Mouse (Mus musculus) splenic B cell, adult 2 months (primary cell): ENCODE data around the gene Ercc2.

Experiments used
- DNase-seq: peaks from one replicate; pipeline ENCODE4 v3.0.0-alpha.2; 2011; ENCODE audit warnings: low read depth, low spot score
- H3K27me3 ChIP-seq: 2 replicates; pipeline ENCODE4 v1.6.1; 2012; ENCODE audit warnings: mild to moderate bottlenecking, low read length, moderate library complexity, mixed read lengths; ENCODE audit not compliant: control insufficient read depth, poor library complexity, insufficient read depth, severe bottlenecking
- H3K36me3 ChIP-seq: 2 replicates; pipeline ENCODE4 v1.6.1; 2012; ENCODE audit warnings: mild to moderate bottlenecking, low read length, moderate library complexity, mixed read lengths; ENCODE audit not compliant: control insufficient read depth, poor library complexity, insufficient read depth, severe bottlenecking

Gene Ercc2

GRCm38 (mm10) chr7:19350221-19350620 lies 31.6 kb upstream of the Ercc2 start:
- Histone ChIP-seq H3K27me3 (no peaks in the 10 kb centered on the region), H3K36me3 (peaks cover 4% of the 10 kb centered on the region)
- DNase-seq, result no peak

GRCm38 (mm10) chr7:19354991-19355390 lies 26.8 kb upstream of the Ercc2 start:
- H3K36me3 ChIP-seq, result peaks cover 3% of the 10 kb centered on the region
- H3K27me3 ChIP-seq, result no peaks in the 10 kb centered on the region
- no peak for DNase-seq

DNA sequence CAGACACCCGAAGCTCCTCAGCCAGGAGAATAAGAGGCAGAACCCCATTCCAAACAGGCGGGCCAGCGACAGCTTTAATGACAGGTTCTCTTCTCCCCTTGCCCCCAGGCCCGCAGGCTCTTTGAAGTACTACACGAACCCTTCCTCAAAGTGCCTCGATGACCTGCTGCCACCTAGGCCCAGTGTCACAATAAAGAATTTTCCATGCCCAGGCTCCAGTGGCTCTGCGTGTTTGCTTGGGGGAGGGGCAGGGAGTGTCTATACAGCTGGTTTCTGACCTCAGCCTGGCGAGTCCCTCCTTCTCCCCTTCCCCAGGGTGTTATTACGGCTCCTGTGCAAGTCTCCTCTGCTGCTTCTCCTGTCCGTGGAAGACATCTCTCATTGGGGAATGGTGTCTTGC lies 25.5 kb upstream of the Ercc2 start:
- no peaks in the 10 kb centered on the region for H3K27me3 ChIP-seq
- no peak for DNase-seq
- peaks cover 2% of the 10 kb centered on the region for H3K36me3 ChIP-seq

DNA sequence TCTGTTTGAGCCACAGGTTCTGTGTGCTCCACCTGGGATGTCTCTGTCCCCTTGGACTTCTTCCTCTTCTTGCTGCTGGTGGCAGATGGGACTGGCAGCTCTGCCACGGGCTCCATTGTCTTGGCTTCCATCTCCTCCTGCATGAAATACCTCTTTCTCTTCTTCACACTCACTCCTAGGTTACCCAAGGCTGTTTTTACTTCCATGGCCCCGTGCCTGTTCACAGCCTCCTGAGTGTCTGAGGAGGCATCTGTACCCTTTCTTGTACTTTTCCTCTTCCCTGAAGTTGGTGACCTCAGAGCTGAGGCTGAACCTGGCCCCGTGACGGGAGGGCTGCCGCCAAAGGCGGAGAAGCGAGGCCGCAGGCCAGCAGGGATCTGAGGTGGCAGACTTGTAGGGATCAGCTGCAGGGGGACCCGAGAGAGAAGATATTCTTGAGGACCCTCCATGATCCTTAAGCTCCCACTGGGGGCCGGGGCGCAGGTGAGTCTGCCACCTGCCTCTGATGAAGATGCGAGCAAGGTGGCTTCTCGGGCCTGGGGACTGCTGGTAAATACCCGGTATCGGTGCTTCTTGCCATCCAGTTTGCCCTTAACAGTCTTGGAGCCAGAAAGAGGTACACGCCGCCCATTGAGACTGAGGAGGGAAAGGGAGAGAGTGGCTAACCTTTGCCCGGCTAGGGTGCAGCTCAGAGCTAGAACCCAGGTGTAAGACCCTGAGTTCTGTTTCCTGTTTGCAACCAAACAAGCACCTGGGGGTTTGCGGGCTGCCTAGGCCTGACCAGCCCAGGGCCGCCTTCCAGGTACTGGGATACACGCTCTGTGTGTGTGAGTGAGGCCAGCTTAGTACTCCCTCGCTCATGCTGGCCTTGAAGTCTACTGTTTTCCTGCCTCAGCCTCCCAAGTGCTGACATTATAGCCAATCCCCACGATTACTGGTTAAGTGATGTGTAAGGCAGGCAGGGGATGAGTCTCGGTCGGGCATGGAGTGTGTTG lies 24.1 kb upstream of the Ercc2 start:
- Histone ChIP-seq H3K36me3 (peaks cover 2% of the 10 kb centered on the region; the same call in 1 of the 2 replicates), H3K27me3 (no peaks in the 10 kb centered on the region)
- no peak for DNase-seq

DNA sequence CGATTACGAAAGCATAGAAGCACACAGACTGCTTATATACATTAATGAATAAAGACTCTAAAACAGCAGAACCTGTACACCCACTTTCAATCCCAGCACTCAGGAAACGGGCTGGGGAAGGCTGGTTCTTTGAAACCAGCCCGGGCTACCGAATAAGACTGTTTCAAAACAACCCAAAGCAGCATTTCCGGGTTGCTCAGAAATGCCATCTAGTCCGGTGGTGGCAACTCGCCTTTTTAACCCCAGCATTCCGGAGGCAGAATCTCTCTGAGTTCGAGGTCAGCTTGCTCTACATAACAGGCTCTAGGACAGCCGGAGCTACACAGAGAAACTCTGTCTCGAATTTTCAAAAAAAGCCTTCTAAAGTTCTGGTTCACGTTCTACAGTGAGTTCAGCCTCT lies 23.2 kb upstream of the Ercc2 start:
- Histone ChIP-seq H3K27me3 (no peaks in the 10 kb centered on the region), H3K36me3 (no peaks in the 10 kb centered on the region)
- DNase-seq, result no peak

DNA sequence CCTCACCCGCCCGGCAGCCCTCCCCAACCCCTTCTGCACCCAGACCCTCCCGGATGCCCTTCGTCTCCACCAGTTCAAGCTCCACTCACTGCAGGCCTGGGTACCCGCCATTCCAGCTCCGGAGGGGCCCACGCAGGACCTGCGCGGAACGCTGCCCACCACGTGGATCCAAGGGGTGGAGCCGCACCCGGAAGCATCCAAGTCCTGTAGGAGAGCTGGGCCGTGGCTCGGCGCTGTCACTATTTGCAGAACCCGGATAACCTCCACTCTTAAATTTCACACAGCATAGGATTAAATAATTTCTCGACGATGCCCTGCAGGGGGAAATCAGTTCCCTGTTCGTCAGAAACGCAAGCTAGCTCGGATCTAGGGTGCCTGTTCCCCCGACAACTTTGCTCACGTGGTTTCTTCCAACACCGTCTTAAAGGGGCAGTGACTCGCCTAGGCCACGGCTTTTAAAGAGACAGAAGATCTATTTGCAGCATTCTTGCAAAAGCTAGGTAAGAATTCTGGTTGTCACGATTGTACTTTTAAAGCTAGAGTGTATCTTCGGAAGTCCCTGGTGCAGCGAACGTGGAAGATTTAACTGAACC lies 22.4 kb upstream of the Ercc2 start, which contains the start of the genes Cd3eap and Ppp1r13l:
TSS of gene Cd3eap (minus strand) at position 185 of the 593 bp plus-strand sequence.
TSS of gene Ppp1r13l (plus strand) at position 451 of the 593 bp plus-strand sequence.
- DNase-seq, result peak; percentile 89
- no peaks in the 10 kb centered on the region for H3K36me3 ChIP-seq
- no peaks in the 10 kb centered on the region for H3K27me3 ChIP-seq

- H3K27me3 ChIP-seq, result no peaks in the 10 kb centered on the region
- peak; percentile 23 for DNase-seq
- no peaks in the 10 kb centered on the region for H3K36me3 ChIP-seq
Observed at GRCm38 (mm10) chr7:19359892-19360641, 21.7 kb upstream of the Ercc2 start.

- Histone ChIP-seq H3K36me3 (no peaks in the 10 kb centered on the region), H3K27me3 (no peaks in the 10 kb centered on the region)
Observed at GRCm38 (mm10) chr7:19360944-19361343, 20.9 kb upstream of the Ercc2 start.

GRCm38 (mm10) chr7:19361720-19362119 lies 20.1 kb upstream of the Ercc2 start:
- peak; percentile 91 for DNase-seq
- Histone ChIP-seq H3K27me3 (no peaks in the 10 kb centered on the region), H3K36me3 (no peaks in the 10 kb centered on the region)

More at GRCm38 (mm10) chr7:19360944-19361343, 20.9 kb upstream of the Ercc2 start:
- DNase-seq, result peak; percentile 60

DNA sequence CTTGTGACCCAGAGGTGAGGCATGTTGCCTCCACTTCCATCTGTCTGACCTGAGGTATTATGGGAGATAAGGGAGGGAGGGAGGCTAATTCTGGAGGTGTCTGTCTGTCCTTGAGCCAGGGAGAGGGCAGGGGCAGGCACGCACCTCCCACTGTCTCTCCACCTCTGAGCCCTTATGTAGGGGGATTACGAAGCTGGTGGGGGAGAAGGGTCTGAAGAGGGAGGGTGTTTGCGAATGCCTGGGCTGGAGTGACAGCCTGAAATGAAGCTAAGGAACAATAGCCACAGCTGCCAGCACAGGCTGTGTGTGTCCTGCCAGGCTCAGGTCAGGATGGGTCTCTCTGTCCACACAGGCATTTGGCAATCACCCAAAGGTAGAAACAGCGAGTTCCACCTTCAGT lies 19.5 kb upstream of the Ercc2 start:
- no peaks in the 10 kb centered on the region for H3K36me3 ChIP-seq
- no peak for DNase-seq
- no peaks in the 10 kb centered on the region for H3K27me3 ChIP-seq

- no peaks in the 10 kb centered on the region for H3K36me3 ChIP-seq
- DNase-seq, result peak; percentile 80
- no peaks in the 10 kb centered on the region for H3K27me3 ChIP-seq
Observed at GRCm38 (mm10) chr7:19363881-19364280, 17.9 kb upstream of the Ercc2 start.

DNA sequence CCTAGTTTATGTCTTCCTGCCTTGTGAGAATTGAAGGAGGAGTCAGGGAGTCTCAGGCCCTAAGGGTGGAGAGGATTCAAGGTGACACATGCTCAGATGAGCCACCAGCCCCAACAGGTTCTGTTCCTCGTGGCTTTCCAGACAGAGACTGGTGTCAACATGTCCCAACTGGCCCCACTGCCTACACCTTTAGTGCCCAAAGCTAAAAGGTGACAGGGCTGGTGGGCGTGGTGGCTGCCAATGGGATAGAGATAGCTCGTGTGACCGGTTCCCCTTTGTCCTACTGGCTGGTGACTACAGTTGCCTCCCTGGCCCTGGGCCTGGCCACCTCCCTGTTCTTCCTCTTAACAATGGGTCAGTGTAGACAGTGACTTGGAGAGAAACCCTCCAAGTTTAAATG lies 16.4 kb upstream of the Ercc2 start:
- Histone ChIP-seq H3K36me3 (no peaks in the 10 kb centered on the region), H3K27me3 (no peaks in the 10 kb centered on the region)
- no peak for DNase-seq

- DNase-seq, result no peak
- Histone ChIP-seq H3K36me3 (no peaks in the 10 kb centered on the region), H3K27me3 (no peaks in the 10 kb centered on the region)
Observed at GRCm38 (mm10) chr7:19368380-19368779, 13.4 kb upstream of the Ercc2 start.

DNA sequence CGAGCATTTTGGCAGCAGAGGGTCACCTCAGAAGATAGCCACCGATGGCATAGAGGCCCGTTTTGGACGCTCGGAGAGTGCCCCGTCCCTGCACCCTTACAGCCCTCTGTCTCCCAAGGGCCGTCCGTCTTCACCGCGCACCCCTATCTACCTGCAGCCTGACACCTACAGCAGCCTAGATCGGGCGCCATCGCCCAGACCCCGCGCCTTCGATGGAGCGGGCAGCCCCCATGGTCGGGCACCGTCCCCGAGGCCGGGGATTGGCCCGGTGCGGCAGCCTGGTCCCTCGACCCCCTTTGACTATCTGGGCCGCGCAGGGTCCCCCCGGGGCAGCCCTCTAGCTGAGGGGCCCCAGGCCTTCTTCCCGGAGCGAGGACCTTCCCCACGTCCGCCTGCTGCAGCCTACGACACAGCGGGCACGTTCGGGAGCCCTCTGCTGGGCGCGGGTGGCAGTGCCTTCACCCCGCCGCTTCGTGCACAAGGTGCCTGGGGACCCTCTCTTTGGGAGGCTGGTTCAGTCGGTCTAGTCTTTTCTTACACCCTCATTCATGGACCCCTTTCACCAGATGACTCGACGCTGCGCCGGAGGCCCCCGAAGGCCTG lies 11.9 kb upstream of the Ercc2 start:
- Histone ChIP-seq H3K36me3 (no peaks in the 10 kb centered on the region), H3K27me3 (no peaks in the 10 kb centered on the region)
- DNase-seq, result peak; percentile 72
